Mouse (Mus musculus): ENCODE results near the gene Armh3. TPM values are rescaled to one million over a fixed set of nuclear protein-coding genes. Genes with fewer than 3 reads are reported as not detected.

Armh3 gene
- polyA plus RNA-seq, 1 experiment: 2.1 TPM

GRCm38 (mm10) chr19:46035971-46036370 is 37.7 kb upstream of the Armh3 start:
- no peaks in the 10 kb centered on the region for H3K9me3 ChIP-seq
- H3K36me3 ChIP-seq (replicated peaks; ENCODE audit: low read length): peaks cover 63% of the 10 kb centered on the region
- no peaks in the 10 kb centered on the region for H3K27me3 ChIP-seq (replicated peaks)
- no peak overlapping the region for H3K4me3 ChIP-seq (replicated peaks)
- peaks cover 73% of the 10 kb centered on the region for H3K4me1 ChIP-seq
- TF ChIP-seq FLI1 (IDR thresholded peaks at IDR 0.05; ENCODE audit: low read length): no peak
- no peak for TF ChIP-seq GATA1 (IDR thresholded peaks at IDR 0.05; ENCODE audit: borderline replicate concordance, low read length)

GRCm38 (mm10) chr19:46033911-46034310 is 35.6 kb upstream of the Armh3 start:
- peaks cover 59% of the 10 kb centered on the region for H3K4me1 ChIP-seq
- H3K9me3 ChIP-seq: peaks cover 7% of the 10 kb centered on the region
- no peak overlapping the region for H3K4me3 ChIP-seq (replicated peaks)
- H3K27me3 ChIP-seq (replicated peaks): no peaks in the 10 kb centered on the region
- H3K36me3 ChIP-seq (replicated peaks; ENCODE audit: low read length): peaks cover 78% of the 10 kb centered on the region
- TF ChIP-seq GATA1 (IDR thresholded peaks at IDR 0.05; ENCODE audit: borderline replicate concordance, low read length) (no peak), FLI1 (IDR thresholded peaks at IDR 0.05; ENCODE audit: low read length) (no peak)

- peaks cover 78% of the 10 kb centered on the region for H3K36me3 ChIP-seq (replicated peaks; ENCODE audit: low read length)
- no peaks in the 10 kb centered on the region for H3K27me3 ChIP-seq (replicated peaks)
- peaks cover 7% of the 10 kb centered on the region for H3K9me3 ChIP-seq
- no peak for TF ChIP-seq GATA1 (IDR thresholded peaks at IDR 0.05; ENCODE audit: borderline replicate concordance, low read length)
- no peak for TF ChIP-seq FLI1 (IDR thresholded peaks at IDR 0.05; ENCODE audit: low read length)
- H3K4me3 ChIP-seq (replicated peaks): no peak overlapping the region
- H3K4me1 ChIP-seq: peaks cover 49% of the 10 kb centered on the region
Measured at GRCm38 (mm10) chr19:46032731-46033510, 34.6 kb upstream of the Armh3 start.

- TF ChIP-seq GATA1 (IDR thresholded peaks at IDR 0.05; ENCODE audit: borderline replicate concordance, low read length) (no peak), FLI1 (IDR thresholded peaks at IDR 0.05; ENCODE audit: low read length) (no peak)
- Histone ChIP-seq H3K4me1 (peaks cover 45% of the 10 kb centered on the region), H3K36me3 (replicated peaks; ENCODE audit: low read length) (peaks cover 73% of the 10 kb centered on the region), H3K4me3 (replicated peaks) (no peak overlapping the region), H3K9me3 (peaks cover 7% of the 10 kb centered on the region), H3K27me3 (replicated peaks) (no peaks in the 10 kb centered on the region)
Measured at GRCm38 (mm10) chr19:46031689-46032432, 33.6 kb upstream of the Armh3 start.

- H3K4me1 ChIP-seq: peaks cover 47% of the 10 kb centered on the region
- peaks cover 2% of the 10 kb centered on the region for H3K27me3 ChIP-seq (replicated peaks)
- H3K9me3 ChIP-seq: peaks cover 7% of the 10 kb centered on the region
- no peak for TF ChIP-seq FLI1 (IDR thresholded peaks at IDR 0.05; ENCODE audit: low read length)
- TF ChIP-seq GATA1 (IDR thresholded peaks at IDR 0.05; ENCODE audit: borderline replicate concordance, low read length): no peak
- peaks cover 58% of the 10 kb centered on the region for H3K36me3 ChIP-seq (replicated peaks; ENCODE audit: low read length)
- no peak overlapping the region for H3K4me3 ChIP-seq (replicated peaks)
Measured at GRCm38 (mm10) chr19:46030196-46030983, 32.1 kb upstream of the Armh3 start.

- peaks cover 51% of the 10 kb centered on the region for H3K36me3 ChIP-seq (replicated peaks; ENCODE audit: low read length)
- H3K4me3 ChIP-seq (replicated peaks): no peak overlapping the region
- peaks cover 7% of the 10 kb centered on the region for H3K9me3 ChIP-seq
- H3K27me3 ChIP-seq (replicated peaks): peaks cover 2% of the 10 kb centered on the region
- TF ChIP-seq FLI1 (IDR thresholded peaks at IDR 0.05; ENCODE audit: low read length): no peak
- no peak for TF ChIP-seq GATA1 (IDR thresholded peaks at IDR 0.05; ENCODE audit: borderline replicate concordance, low read length)
- H3K4me1 ChIP-seq: peaks cover 40% of the 10 kb centered on the region
Measured at GRCm38 (mm10) chr19:46029652-46030051, 31.4 kb upstream of the Armh3 start.

- Histone ChIP-seq H3K27me3 (replicated peaks) (peaks cover 2% of the 10 kb centered on the region), H3K9me3 (peaks cover 7% of the 10 kb centered on the region), H3K4me1 (peaks cover 37% of the 10 kb centered on the region), H3K4me3 (replicated peaks) (no peak overlapping the region), H3K36me3 (replicated peaks; ENCODE audit: low read length) (peaks cover 43% of the 10 kb centered on the region)
- no peak for TF ChIP-seq GATA1 (IDR thresholded peaks at IDR 0.05; ENCODE audit: borderline replicate concordance, low read length)
- TF ChIP-seq FLI1 (IDR thresholded peaks at IDR 0.05; ENCODE audit: low read length): no peak
Measured at GRCm38 (mm10) chr19:46028747-46029320, 30.5 kb upstream of the Armh3 start.

- Histone ChIP-seq H3K9me3 (peaks cover 7% of the 10 kb centered on the region), H3K4me3 (replicated peaks) (no peak overlapping the region), H3K4me1 (peaks cover 21% of the 10 kb centered on the region), H3K27me3 (replicated peaks) (peaks cover 2% of the 10 kb centered on the region), H3K36me3 (replicated peaks; ENCODE audit: low read length) (peaks cover 20% of the 10 kb centered on the region)
- no peak for TF ChIP-seq FLI1 (IDR thresholded peaks at IDR 0.05; ENCODE audit: low read length)
- TF ChIP-seq GATA1 (IDR thresholded peaks at IDR 0.05; ENCODE audit: borderline replicate concordance, low read length): no peak
Measured at GRCm38 (mm10) chr19:46026567-46026966, 28.3 kb upstream of the Armh3 start.

- TF ChIP-seq FLI1 (IDR thresholded peaks at IDR 0.05; ENCODE audit: low read length): no peak
- TF ChIP-seq GATA1 (IDR thresholded peaks at IDR 0.05; ENCODE audit: borderline replicate concordance, low read length): no peak
- Histone ChIP-seq H3K36me3 (replicated peaks; ENCODE audit: low read length) (peaks cover 5% of the 10 kb centered on the region), H3K4me1 (peaks cover 20% of the 10 kb centered on the region), H3K9me3 (peaks cover 7% of the 10 kb centered on the region), H3K27me3 (replicated peaks) (peaks cover 4% of the 10 kb centered on the region), H3K4me3 (replicated peaks) (no peak overlapping the region)
Measured at GRCm38 (mm10) chr19:46024959-46025358, 26.7 kb upstream of the Armh3 start.

Data from megakaryocyte, embryonic 14.5 days (primary cell).